Mouse (Mus musculus) bone marrow macrophage, adult 2 months (primary cell): ENCODE measurements at regions not wholly inside any gene's neighbourhood (a gene's known extent, or its start where the extent isn't known, plus 50 kb on each side); places are given as distances from the start of the nearest gene placed in this dataset.

Experiments
- CTCF ChIP-seq: IDR thresholded peaks from 2 replicates; pipeline ENCODE4 v1.5.1; 2012; ENCODE audit warnings: low read depth, mild to moderate bottlenecking, low read length, moderate library complexity
- POLR2A ChIP-seq: IDR thresholded peaks from 2 replicates; pipeline ENCODE4 v1.6.1; 2012; ENCODE audit warnings: mild to moderate bottlenecking, low read depth, low read length, borderline replicate concordance

DNA sequence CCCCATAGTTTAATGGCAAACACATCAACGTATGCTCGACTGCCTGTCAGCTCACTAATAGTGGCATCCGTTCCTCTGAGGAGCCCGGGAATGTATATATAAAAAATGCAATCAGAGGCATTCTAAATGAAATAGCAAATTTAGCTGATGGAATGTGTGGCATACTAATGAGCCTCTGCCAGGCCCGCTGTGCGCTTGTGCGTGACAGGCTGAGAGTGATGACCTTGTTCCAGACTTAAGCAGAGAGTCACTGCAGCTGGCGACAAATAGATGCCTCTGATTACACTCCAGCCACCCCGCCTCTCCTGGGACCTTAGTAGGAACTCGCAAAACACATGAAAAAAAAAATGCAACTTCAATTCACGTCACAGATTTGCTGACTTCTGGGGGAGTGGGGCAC lies 252.0 kb upstream of the Daam1 start:
- TF ChIP-seq CTCF (no peak), POLR2A (no peak)
